Mouse (Mus musculus) spleen, adult 2 months (tissue): ENCODE results near the gene Tfr2.

Source experiments
- CTCF ChIP-seq: fragments of 200-500 bp; IDR thresholded peaks from 2 replicates; pipeline ENCODE4 v1.5.1; 2011; ENCODE audit warnings: mild to moderate bottlenecking, inconsistent platforms; ENCODE audit not compliant: insufficient read depth, insufficient read length, insufficient replicate concordance; ENCODE audit errors: extremely low read depth
- POLR2A ChIP-seq: fragments of 200-500 bp; IDR thresholded peaks from 2 replicates; pipeline ENCODE4 v1.6.1; 2011; ENCODE audit warnings: low read depth, low read length, inconsistent platforms

DNA sequence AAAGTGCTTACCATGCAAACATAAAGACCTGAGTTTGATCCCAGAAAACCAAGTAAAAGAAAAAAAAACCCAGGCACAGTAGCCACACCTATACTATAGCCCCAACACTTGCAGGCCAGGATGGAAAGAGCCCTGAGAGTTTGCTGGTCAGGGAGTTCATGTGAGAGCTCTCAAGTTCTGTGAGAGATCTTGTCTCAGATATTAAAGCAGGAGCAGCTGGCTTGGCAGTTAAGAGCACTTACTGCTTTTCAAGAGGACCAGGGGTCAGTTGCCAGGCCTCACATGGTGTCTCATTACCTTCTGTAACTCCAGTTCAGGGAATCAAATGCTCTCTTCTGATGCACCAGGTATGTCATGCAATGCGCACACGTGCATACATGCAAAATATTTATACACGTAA, 34.9 kb upstream of the Tfr2 start:
- TF ChIP-seq CTCF (no peak), POLR2A (no peak)
